Mouse (Mus musculus) forebrain, postnatal 0 days (tissue): ENCODE results near the gene Tmem269. TPM values are rescaled to one million over a fixed set of nuclear protein-coding genes. Genes with fewer than 3 reads are reported as not detected.

Experiments
- ATAC-seq: fragments of 200-750 bp; cut with Nextera tagmentation; 2 replicates; pipeline ENCODE4 v1.8.0; 2017; ENCODE audit warnings: mild to moderate bottlenecking, moderate library complexity
- DNase-seq: peaks from one replicate; pipeline ENCODE4 v3.0.0-alpha.2; 2015
- H3K27ac ChIP-seq: fragments of 300-500 bp; sonication (generic); 2 replicates; pipeline ENCODE4 v1.5.1; 2014; ENCODE audit warnings: low read depth, mild to moderate bottlenecking, antibody characterized with exemption, low read length, moderate library complexity, mixed read lengths
- H3K27me3 ChIP-seq: fragments of 300-500 bp; sonication (generic); 2 replicates; pipeline ENCODE4 v1.6.1; 2014; ENCODE audit warnings: mild to moderate bottlenecking, low read length, mixed read lengths; ENCODE audit not compliant: insufficient read depth
- H3K36me3 ChIP-seq: fragments of 300-500 bp; sonication (generic); 2 replicates; pipeline ENCODE4 v1.6.1; 2014; ENCODE audit warnings: mild to moderate bottlenecking, moderate library complexity; ENCODE audit not compliant: insufficient read depth
- H3K4me1 ChIP-seq: fragments of 300-500 bp; sonication (generic); 2 replicates; pipeline ENCODE4 v1.6.1; 2014; ENCODE audit warnings: antibody characterized with exemption; ENCODE audit not compliant: insufficient read depth
- H3K4me2 ChIP-seq: fragments of 300-500 bp; sonication (generic); 2 replicates; pipeline ENCODE4 v1.6.1; 2014; ENCODE audit warnings: low read depth, mild to moderate bottlenecking, moderate library complexity
- H3K4me3 ChIP-seq: fragments of 300-500 bp; sonication (generic); 2 replicates; pipeline ENCODE4 v1.5.1; 2014; ENCODE audit warnings: low read depth, low read length, mixed read lengths
- H3K9ac ChIP-seq: fragments of 300-500 bp; sonication (generic); 2 replicates; pipeline ENCODE4 v1.6.1; 2014; ENCODE audit warnings: mild to moderate bottlenecking
- H3K9me3 ChIP-seq: fragments of 300-500 bp; sonication (generic); 2 replicates; pipeline ENCODE4 v1.6.1; 2016; ENCODE audit warnings: low read length
- CTCF ChIP-seq: sonication (generic); IDR thresholded peaks from 2 replicates; pipeline ENCODE4 v1.5.1; 2016; ENCODE audit warnings: antibody characterized with exemption, control low read depth, low read depth
- WGBS: fragments of 180-500 bp; shearing (Covaris S2); extraction: QIAGEN DNeasy Blood & Tissue Kit; methylation state at CpG from one replicate; pipeline ENCODE4 v1.1.7; 2014; 5-methylcytosine and 5-hydroxymethylcytosine counted together
- polyA plus RNA-seq: library from polyadenylated mRNA; unstranded; fragments of >200 nt; fragmentation: Nextera tagmentation; extraction: Ambion mirVana; gene quantifications from 2 replicates; pipeline ENCODE4 v1.2.1, GENCODE M21; 2015
- total RNA-seq: library from RNA; depleted of rRNA; stranded (reverse); fragments of >200 nt; gene quantifications from 2 replicates; pipeline ENCODE4 v1.2.3, GENCODE M21; 2014

Tmem269 gene
- total and polyA plus RNA-seq, 2 experiments from 2014 or later: 0.62 TPM; not detected in 1

GRCm38 (mm10) chr4:119245961-119246360, 27.9 kb upstream of the Tmem269 start:
- Histone ChIP-seq H3K36me3 (peaks cover 61% of the 10 kb centered on the region), H3K4me3 (no peak overlapping the region), H3K4me2 (no peak overlapping the region), H3K27me3 (no peaks in the 10 kb centered on the region), H3K9ac (no peak overlapping the region), H3K9me3 (no peaks in the 10 kb centered on the region), H3K27ac (no peak overlapping the region), H3K4me1 (no peaks in the 10 kb centered on the region)
- DNase-seq (no peak), ATAC-seq (no peak)
- WGBS: 75% methylated on average over 9 of the region's 9 CpGs
- no peak for TF ChIP-seq CTCF

GRCm38 (mm10) chr4:119245556-119245955, 27.5 kb upstream of the Tmem269 start:
- H3K9me3 ChIP-seq: no peaks in the 10 kb centered on the region
- peaks cover 64% of the 10 kb centered on the region for H3K36me3 ChIP-seq
- H3K4me1 ChIP-seq: no peaks in the 10 kb centered on the region
- H3K4me3 ChIP-seq: no peak overlapping the region
- H3K27ac ChIP-seq: peak overlapping the region; percentile 45; the same call in 1 of the 2 replicates
- ATAC-seq (peak; percentile 47), DNase-seq (peak; percentile 66)
- WGBS: 42% methylated on average over 7 of the region's 7 CpGs
- no peak overlapping the region for H3K9ac ChIP-seq
- no peak for TF ChIP-seq CTCF
- no peaks in the 10 kb centered on the region for H3K27me3 ChIP-seq
- no peak overlapping the region for H3K4me2 ChIP-seq

GRCm38 (mm10) chr4:119244468-119245240, 26.6 kb upstream of the Tmem269 start:
- ATAC-seq: no peak
- no peak for TF ChIP-seq CTCF
- H3K4me3 ChIP-seq: no peak overlapping the region
- H3K4me2 ChIP-seq: no peak overlapping the region
- H3K36me3 ChIP-seq: peaks cover 64% of the 10 kb centered on the region
- H3K27ac ChIP-seq: peak overlapping the region; percentile 45; the same call in 1 of the 2 replicates
- H3K9me3 ChIP-seq: no peaks in the 10 kb centered on the region
- no peak for DNase-seq
- H3K4me1 ChIP-seq: no peaks in the 10 kb centered on the region
- no peaks in the 10 kb centered on the region for H3K27me3 ChIP-seq
- 81% methylated on average over 22 of the region's 22 CpGs for WGBS
- no peak overlapping the region for H3K9ac ChIP-seq

- Histone ChIP-seq H3K4me2 (no peak overlapping the region), H3K36me3 (peaks cover 57% of the 10 kb centered on the region), H3K27me3 (no peaks in the 10 kb centered on the region), H3K4me1 (peaks cover 3% of the 10 kb centered on the region; the same call in 1 of the 2 replicates), H3K4me3 (no peak overlapping the region), H3K27ac (peak overlapping the region; percentile 4; the same call in 1 of the 2 replicates), H3K9me3 (no peaks in the 10 kb centered on the region), H3K9ac (no peak overlapping the region)
- ATAC-seq (no peak), DNase-seq (no peak)
- TF ChIP-seq CTCF: no peak
- 93% methylated on average over 12 of the region's 12 CpGs for WGBS
These were observed 24.6 kb upstream of the Tmem269 start for GRCm38 (mm10) chr4:119242571-119242970.

- Histone ChIP-seq H3K36me3 (peaks cover 62% of the 10 kb centered on the region), H3K4me2 (no peak overlapping the region), H3K4me1 (peaks cover 3% of the 10 kb centered on the region; the same call in 1 of the 2 replicates), H3K27me3 (no peaks in the 10 kb centered on the region), H3K4me3 (no peak overlapping the region), H3K27ac (no peak overlapping the region), H3K9me3 (no peaks in the 10 kb centered on the region), H3K9ac (no peak overlapping the region)
- ATAC-seq: peak; percentile 83
- TF ChIP-seq CTCF: peak; percentile 75
- WGBS: 82% methylated on average over 14 of the region's 14 CpGs
- peak; percentile 63 for DNase-seq
These were observed 23.6 kb upstream of the Tmem269 start for GRCm38 (mm10) chr4:119241664-119242063.

GRCm38 (mm10) chr4:119239181-119239682, 21.2 kb upstream of the Tmem269 start:
- 33% methylated on average over 12 of the region's 12 CpGs for WGBS
- H3K9me3 ChIP-seq: no peaks in the 10 kb centered on the region
- H3K4me3 ChIP-seq: no peak overlapping the region
- H3K27me3 ChIP-seq: no peaks in the 10 kb centered on the region
- peaks cover 6% of the 10 kb centered on the region; the same call in 1 of the 2 replicates for H3K4me1 ChIP-seq
- H3K36me3 ChIP-seq: peaks cover 55% of the 10 kb centered on the region
- DNase-seq (peak; percentile 85), ATAC-seq (peak; percentile 70)
- H3K4me2 ChIP-seq: peak overlapping the region; percentile 34; the same call in 1 of the 2 replicates
- TF ChIP-seq CTCF: peak; percentile 90
- peak overlapping the region; percentile 43 for H3K9ac ChIP-seq
- peak overlapping the region; percentile 82 for H3K27ac ChIP-seq

GRCm38 (mm10) chr4:119238661-119239060, 20.6 kb upstream of the Tmem269 start:
- Histone ChIP-seq H3K27me3 (no peaks in the 10 kb centered on the region), H3K4me2 (no peak overlapping the region), H3K9me3 (no peaks in the 10 kb centered on the region), H3K4me3 (no peak overlapping the region), H3K4me1 (peaks cover 7% of the 10 kb centered on the region; the same call in 1 of the 2 replicates), H3K27ac (no peak overlapping the region), H3K9ac (no peak overlapping the region), H3K36me3 (peaks cover 49% of the 10 kb centered on the region)
- DNase-seq: no peak
- 70% methylated on average over 3 of the region's 3 CpGs for WGBS
- no peak for ATAC-seq
- TF ChIP-seq CTCF: no peak
